ENCODE assay signal across 8 mouse cellular contexts in genomic region chr12:52288537-52288936, GRCm38 (mm10).
A peak's percentile ranks its signal among the peaks of the same experiment; 100 is the strongest.
DNase-seq lines count a peak whose midpoint lies in the region; ATAC-seq and TF ChIP-seq lines count a peak whose summit lies in the region.

No protein-coding gene starts in this region.

- H3K36me3 ChIP-seq in C2C12 (ENCODE audit: control insufficient read depth, insufficient read depth), result no peaks in the 10 kb centered on the region
- H3K36me3 ChIP-seq in embryonic facial prominence, embryonic 14.5 days (ENCODE audit: control insufficient read depth, insufficient read depth, low read length), result no peaks in the 10 kb centered on the region
- H3K36me3 ChIP-seq in lung, embryonic 15.5 days, result no peaks in the 10 kb centered on the region

- H3ac ChIP-seq in C2C12 (ENCODE audit: control insufficient read depth, insufficient read length, low read depth), result no peak overlapping the region

- intact Hi-C loops in heart, postnatal 25 days (cut with DNase I), result loop anchor here (5.0 kb wide), 1 partner anchor 74 kb away; no protein-coding TSS in a partner anchor

- no peak for ATAC-seq in embryonic facial prominence, embryonic 14.5 days (ENCODE audit: low read depth)
- ATAC-seq in lung, embryonic 15.5 days (ENCODE audit: borderline replicate concordance, extremely low read depth, low FRiP score, low TSS enrichment), result peak; percentile 86
- no peak for ATAC-seq in erythroblast, adult 5-6 weeks (replicated peaks; ENCODE audit: low FRiP score, poor library complexity, severe bottlenecking)

- H3K27me3 ChIP-seq in C2C12 (ENCODE audit: control insufficient read depth, insufficient read depth, insufficient read length), result no peaks in the 10 kb centered on the region
- H3K27me3 ChIP-seq in embryonic facial prominence, embryonic 14.5 days (replicated peaks; ENCODE audit: control insufficient read depth, insufficient read depth, low read length), result no peaks in the 10 kb centered on the region
- H3K27me3 ChIP-seq in lung, embryonic 15.5 days, result no peaks in the 10 kb centered on the region

- H3K79me2 ChIP-seq in C2C12 (ENCODE audit: control insufficient read depth, insufficient read depth), result no peaks in the 10 kb centered on the region

- no peaks in the 10 kb centered on the region for H3K9me3 ChIP-seq in embryonic facial prominence, embryonic 14.5 days (ENCODE audit: control insufficient read depth, low read length)
- no peaks in the 10 kb centered on the region for H3K9me3 ChIP-seq in lung, embryonic 15.5 days

- H3K4me3 ChIP-seq in C2C12 (ENCODE audit: insufficient read depth, poor library complexity, severe bottlenecking), result no peak overlapping the region
- H3K4me3 ChIP-seq in embryonic facial prominence, embryonic 14.5 days (ENCODE audit: low read depth, low read length), result no peak overlapping the region
- no peak overlapping the region for H3K4me3 ChIP-seq in lung, embryonic 15.5 days

- TF ChIP-seq CTCF in C2C12 (IDR thresholded peaks at IDR 0.05; ENCODE audit: control insufficient read depth, insufficient read depth, insufficient read length), result no peak

- no peak overlapping the region for H3K9ac ChIP-seq in embryonic facial prominence, embryonic 14.5 days (ENCODE audit: low read depth, low read length)
- no peak overlapping the region for H3K9ac ChIP-seq in lung, embryonic 15.5 days

- H3K27ac ChIP-seq in embryonic facial prominence, embryonic 14.5 days (replicated peaks; ENCODE audit: low read depth, low read length), result no peak overlapping the region
- peak overlapping the region; percentile 73 for H3K27ac ChIP-seq in lung, embryonic 15.5 days

- 57% methylated on average over 4 of the region's 4 CpGs for WGBS in embryonic facial prominence, embryonic 14.5 days
- 24% methylated on average over 4 of the region's 4 CpGs for WGBS in lung, embryonic 15.5 days

- peak; percentile 56 for DNase-seq in embryonic facial prominence, embryonic 14.5 days (ENCODE audit: low spot score)
- DNase-seq in heart, postnatal 25 days (ENCODE audit: low spot score), result peak; percentile 14
- no peak for DNase-seq in spleen, adult 18-20 months
- no peak for DNase-seq in thymus, postnatal 36 days
- DNase-seq in MN1 (ENCODE audit: low spot score), result no peak

- H3K4me2 ChIP-seq in embryonic facial prominence, embryonic 14.5 days (ENCODE audit: low read depth, low read length), result no peak overlapping the region
- H3K4me2 ChIP-seq in lung, embryonic 15.5 days, result no peak overlapping the region

- H3K79me3 ChIP-seq in C2C12 (ENCODE audit: low read depth), result no peaks in the 10 kb centered on the region

- peaks cover 14% of the 10 kb centered on the region for H3K4me1 ChIP-seq in embryonic facial prominence, embryonic 14.5 days (ENCODE audit: control insufficient read depth, insufficient read depth, low read length)
- peaks cover 26% of the 10 kb centered on the region for H3K4me1 ChIP-seq in lung, embryonic 15.5 days

TF ChIP-seq in C2C12, 6 proteins besides CTCF, POLR2A, EP300 and RAD21:
- TF ChIP-seq MYOD1 (IDR thresholded peaks at IDR 0.05; ENCODE audit: control insufficient read depth, insufficient read length, low read depth), result peak; percentile 67
- TF ChIP-seq MAX (IDR thresholded peaks at IDR 0.05), result no peak

Comparison
In these comparisons a context has a peak if more than half of its experiments do, and no peak if none do; other contexts are left out.
1. DNase-seq: peak in embryonic facial prominence, embryonic 14.5 days (single experiment) and heart, postnatal 25 days (single experiment); none in spleen, adult 18-20 months (0 of 2), thymus, postnatal 36 days (0 of 2) and MN1 (single experiment).